Mouse (Mus musculus): Measurements from ENCODE around the gene Hpcal1. TPM values are rescaled to one million over a fixed set of nuclear protein-coding genes. Genes with fewer than 3 reads are reported as not detected.

Hpcal1 gene
- polyA plus RNA-seq, 1 experiment from 2014 or later = 57.6 TPM

- ATAC-seq (ENCODE audit: insufficient number of reproducible peaks, insufficient read depth, low FRiP score, low TSS enrichment, low read depth) = no peak
- no peaks in the 10 kb centered on the region for H3K27me3 ChIP-seq
- H3K9ac ChIP-seq = no peak overlapping the region
- peaks cover 56% of the 10 kb centered on the region for H3K4me1 ChIP-seq
- 73% methylated on average over 4 of the region's 4 CpGs for WGBS
- H3K4me3 ChIP-seq = no peak overlapping the region
- no peaks in the 10 kb centered on the region for H3K9me3 ChIP-seq
- no peaks in the 10 kb centered on the region for H3K36me3 ChIP-seq
- H3K4me2 ChIP-seq = peak overlapping the region; percentile 11; the same call in 1 of the 2 replicates
- H3K27ac ChIP-seq = peak overlapping the region; percentile 81
Observed at GRCm38 (mm10) chr12:17732546-17732945, 41.9 kb downstream of the Hpcal1 start.

- Histone ChIP-seq H3K4me3 (no peak overlapping the region), H3K4me1 (peaks cover 49% of the 10 kb centered on the region), H3K9ac (0 out of 2 replicates have a peak overlapping the region, but pooled peaks have one; percentile 2), H3K27ac (peak overlapping the region; percentile 81), H3K4me2 (peak overlapping the region; percentile 11; the same call in 1 of the 2 replicates), H3K9me3 (no peaks in the 10 kb centered on the region), H3K36me3 (no peaks in the 10 kb centered on the region), H3K27me3 (no peaks in the 10 kb centered on the region)
- 30% methylated on average over 6 of the region's 6 CpGs for WGBS
- peak; percentile 59; the same call in 1 of the 2 replicates for ATAC-seq (ENCODE audit: insufficient number of reproducible peaks, insufficient read depth, low FRiP score, low TSS enrichment, low read depth)
Observed at GRCm38 (mm10) chr12:17733114-17733904, 42.7 kb downstream of the Hpcal1 start.

GRCm38 (mm10) chr12:17736396-17736795 is 45.7 kb downstream of the Hpcal1 start:
- Histone ChIP-seq H3K36me3 (no peaks in the 10 kb centered on the region), H3K27me3 (no peaks in the 10 kb centered on the region), H3K27ac (no peak overlapping the region), H3K4me3 (no peak overlapping the region), H3K4me2 (no peak overlapping the region), H3K9ac (no peak overlapping the region), H3K4me1 (peaks cover 47% of the 10 kb centered on the region), H3K9me3 (no peaks in the 10 kb centered on the region)
- 83% methylated on average over 6 of the region's 6 CpGs for WGBS
- no peak for ATAC-seq (ENCODE audit: insufficient number of reproducible peaks, insufficient read depth, low FRiP score, low TSS enrichment, low read depth)

- Histone ChIP-seq H3K4me2 (no peak overlapping the region), H3K4me3 (no peak overlapping the region), H3K27ac (no peak overlapping the region), H3K9ac (no peak overlapping the region), H3K4me1 (peaks cover 48% of the 10 kb centered on the region), H3K9me3 (no peaks in the 10 kb centered on the region), H3K36me3 (no peaks in the 10 kb centered on the region), H3K27me3 (no peaks in the 10 kb centered on the region)
- ATAC-seq (ENCODE audit: insufficient number of reproducible peaks, insufficient read depth, low FRiP score, low TSS enrichment, low read depth) = no peak
- WGBS = 81% methylated on average over 10 of the region's 10 CpGs
Observed at GRCm38 (mm10) chr12:17736859-17737577, 46.4 kb downstream of the Hpcal1 start.

- H3K4me3 ChIP-seq = no peak overlapping the region
- WGBS = 82% methylated on average over 3 of the region's 3 CpGs
- H3K4me1 ChIP-seq = peaks cover 48% of the 10 kb centered on the region
- no peak for ATAC-seq (ENCODE audit: insufficient number of reproducible peaks, insufficient read depth, low FRiP score, low TSS enrichment, low read depth)
- no peaks in the 10 kb centered on the region for H3K36me3 ChIP-seq
- H3K9me3 ChIP-seq = no peaks in the 10 kb centered on the region
- no peak overlapping the region for H3K27ac ChIP-seq
- no peak overlapping the region for H3K4me2 ChIP-seq
- H3K27me3 ChIP-seq = no peaks in the 10 kb centered on the region
- no peak overlapping the region for H3K9ac ChIP-seq
Observed at GRCm38 (mm10) chr12:17737808-17738207, 47.2 kb downstream of the Hpcal1 start.

- Histone ChIP-seq H3K27me3 (no peaks in the 10 kb centered on the region), H3K4me2 (no peak overlapping the region), H3K27ac (no peak overlapping the region), H3K9ac (no peak overlapping the region), H3K4me3 (no peak overlapping the region), H3K4me1 (peaks cover 47% of the 10 kb centered on the region), H3K9me3 (no peaks in the 10 kb centered on the region), H3K36me3 (no peaks in the 10 kb centered on the region)
- 48% methylated on average over 6 of the region's 6 CpGs for WGBS
- ATAC-seq (ENCODE audit: insufficient number of reproducible peaks, insufficient read depth, low FRiP score, low TSS enrichment, low read depth) = no peak
Observed at GRCm38 (mm10) chr12:17738473-17738872, 47.8 kb downstream of the Hpcal1 start.

- Histone ChIP-seq H3K27me3 (no peaks in the 10 kb centered on the region), H3K4me1 (peaks cover 49% of the 10 kb centered on the region), H3K9ac (no peak overlapping the region), H3K27ac (no peak overlapping the region), H3K4me2 (no peak overlapping the region), H3K9me3 (no peaks in the 10 kb centered on the region), H3K4me3 (no peak overlapping the region), H3K36me3 (no peaks in the 10 kb centered on the region)
- no peak for ATAC-seq (ENCODE audit: insufficient number of reproducible peaks, insufficient read depth, low FRiP score, low TSS enrichment, low read depth)
- WGBS = 87% methylated on average over 1 of the region's 1 CpGs
Observed at GRCm38 (mm10) chr12:17740226-17740625, 49.6 kb downstream of the Hpcal1 start.

- ATAC-seq (ENCODE audit: insufficient number of reproducible peaks, insufficient read depth, low FRiP score, low TSS enrichment, low read depth) = no peak
- H3K4me3 ChIP-seq = no peak overlapping the region
- H3K4me1 ChIP-seq = peaks cover 65% of the 10 kb centered on the region
- H3K36me3 ChIP-seq = no peaks in the 10 kb centered on the region
- H3K9me3 ChIP-seq = no peaks in the 10 kb centered on the region
- 62% methylated on average over 17 of the region's 17 CpGs for WGBS
- peak overlapping the region; percentile 45 for H3K27ac ChIP-seq
- no peak overlapping the region for H3K9ac ChIP-seq
- no peaks in the 10 kb centered on the region for H3K27me3 ChIP-seq
- H3K4me2 ChIP-seq = no peak overlapping the region
Observed at GRCm38 (mm10) chr12:17741637-17742364, 51.1 kb downstream of the Hpcal1 start.

GRCm38 (mm10) chr12:17742571-17743321 is 52.1 kb downstream of the Hpcal1 start:
- Histone ChIP-seq H3K27me3 (no peaks in the 10 kb centered on the region), H3K4me3 (no peak overlapping the region), H3K9me3 (no peaks in the 10 kb centered on the region), H3K36me3 (no peaks in the 10 kb centered on the region), H3K4me1 (peaks cover 67% of the 10 kb centered on the region), H3K9ac (no peak overlapping the region), H3K4me2 (no peak overlapping the region), H3K27ac (peak overlapping the region; percentile 45; the same call in 1 of the 2 replicates)
- WGBS = 70% methylated on average over 11 of the region's 11 CpGs
- no peak for ATAC-seq (ENCODE audit: insufficient number of reproducible peaks, insufficient read depth, low FRiP score, low TSS enrichment, low read depth)

GRCm38 (mm10) chr12:17745431-17745830 is 54.8 kb downstream of the Hpcal1 start:
- 78% methylated on average over 7 of the region's 7 CpGs for WGBS
- H3K9ac ChIP-seq = no peak overlapping the region
- H3K27me3 ChIP-seq = no peaks in the 10 kb centered on the region
- H3K4me3 ChIP-seq = no peak overlapping the region
- H3K36me3 ChIP-seq = no peaks in the 10 kb centered on the region
- no peak overlapping the region for H3K4me2 ChIP-seq
- H3K9me3 ChIP-seq = no peaks in the 10 kb centered on the region
- peaks cover 75% of the 10 kb centered on the region for H3K4me1 ChIP-seq
- no peak overlapping the region for H3K27ac ChIP-seq
- ATAC-seq (ENCODE audit: insufficient number of reproducible peaks, insufficient read depth, low FRiP score, low TSS enrichment, low read depth) = no peak

- ATAC-seq (ENCODE audit: insufficient number of reproducible peaks, insufficient read depth, low FRiP score, low TSS enrichment, low read depth) = no peak
- no peak overlapping the region for H3K9ac ChIP-seq
- no peak overlapping the region for H3K4me2 ChIP-seq
- no peaks in the 10 kb centered on the region for H3K36me3 ChIP-seq
- H3K9me3 ChIP-seq = no peaks in the 10 kb centered on the region
- H3K27me3 ChIP-seq = no peaks in the 10 kb centered on the region
- H3K4me3 ChIP-seq = no peak overlapping the region
- 14% methylated on average over 3 of the region's 3 CpGs for WGBS
- peaks cover 74% of the 10 kb centered on the region for H3K4me1 ChIP-seq
- H3K27ac ChIP-seq = no peak overlapping the region
Observed at GRCm38 (mm10) chr12:17746725-17747124, 56.1 kb downstream of the Hpcal1 start.

Data from embryonic facial prominence, embryonic 13.5 days (tissue).